Mouse (Mus musculus) limb, embryonic 11.5 days (tissue): ENCODE measurements around the gene Elovl6. TPM values are rescaled to one million over a fixed set of nuclear protein-coding genes. Genes with fewer than 3 reads are reported as not detected.

Experiments
- ATAC-seq: fragments of 200-750 bp; cut with Nextera tagmentation; 2 replicates; pipeline ENCODE4 v1.8.0; 2017; ENCODE audit warnings: low read depth; ENCODE audit not compliant: insufficient number of reproducible peaks, low FRiP score, low TSS enrichment
- DNase-seq: peaks from one replicate; pipeline ENCODE4 v3.0.0-alpha.2; 2015; ENCODE audit warnings: low spot score
- H3K27ac ChIP-seq: fragments of 300-500 bp; sonication (generic); replicated peaks from 2 replicates; pipeline ENCODE4 v1.5.1; 2014; ENCODE audit warnings: low read depth, mild to moderate bottlenecking, low read length
- H3K27me3 ChIP-seq: fragments of 300-500 bp; sonication (generic); 2 replicates; pipeline ENCODE4 v1.6.1; 2014; ENCODE audit warnings: mild to moderate bottlenecking, low read length, mixed read lengths; ENCODE audit not compliant: control insufficient read depth, insufficient read depth
- H3K36me3 ChIP-seq: fragments of 300-500 bp; sonication (generic); 2 replicates; pipeline ENCODE4 v1.6.1; 2014; ENCODE audit warnings: mild to moderate bottlenecking, low read length, moderate library complexity, mixed read lengths; ENCODE audit not compliant: control insufficient read depth, insufficient read depth
- H3K4me1 ChIP-seq: fragments of 300-500 bp; sonication (generic); 2 replicates; pipeline ENCODE4 v1.6.1; 2014; ENCODE audit warnings: low read length, mixed read lengths; ENCODE audit not compliant: control insufficient read depth, insufficient read depth
- H3K4me2 ChIP-seq: fragments of 300-500 bp; sonication (generic); 2 replicates; pipeline ENCODE4 v1.6.1; 2014; ENCODE audit warnings: low read depth, mild to moderate bottlenecking, moderate library complexity; ENCODE audit not compliant: severe bottlenecking
- H3K4me3 ChIP-seq: fragments of 300-500 bp; sonication (generic); 2 replicates; pipeline ENCODE4 v1.5.1; 2014; ENCODE audit warnings: low read depth, low read length
- H3K9ac ChIP-seq: fragments of 300-500 bp; sonication (generic); 2 replicates; pipeline ENCODE4 v1.6.1; 2014; ENCODE audit warnings: mild to moderate bottlenecking, low read length
- H3K9me3 ChIP-seq: fragments of 300-500 bp; sonication (generic); 2 replicates; pipeline ENCODE4 v1.6.1; 2016; ENCODE audit warnings: low read length; ENCODE audit not compliant: control insufficient read depth
- WGBS: fragments of 180-500 bp; shearing (Covaris S2); extraction: QIAGEN DNeasy Blood & Tissue Kit; methylation state at CpG from one replicate; pipeline ENCODE4 v1.1.7; 2014; 5-methylcytosine and 5-hydroxymethylcytosine counted together
- polyA plus RNA-seq: library from polyadenylated mRNA; unstranded; fragments of >200 nt; fragmentation: Nextera tagmentation; extraction: Ambion mirVana; gene quantifications from 2 replicates; pipeline ENCODE4 v1.2.1, GENCODE M21; 2014

Gene Elovl6
- polyA plus RNA-seq, 1 experiment from 2014 or later = 53.2 TPM

GRCm38 (mm10) chr3:129564852-129565251 lies 32.7 kb downstream of the Elovl6 start:
- H3K4me3 ChIP-seq = no peak overlapping the region
- H3K4me2 ChIP-seq = no peak overlapping the region
- no peaks in the 10 kb centered on the region for H3K4me1 ChIP-seq
- DNase-seq (no peak), ATAC-seq (no peak)
- H3K9ac ChIP-seq = no peak overlapping the region
- H3K9me3 ChIP-seq = no peaks in the 10 kb centered on the region
- H3K27ac ChIP-seq = no peak overlapping the region
- H3K36me3 ChIP-seq = no peaks in the 10 kb centered on the region
- WGBS = 87% methylated on average over 2 of the region's 2 CpGs
- H3K27me3 ChIP-seq = no peaks in the 10 kb centered on the region

DNA sequence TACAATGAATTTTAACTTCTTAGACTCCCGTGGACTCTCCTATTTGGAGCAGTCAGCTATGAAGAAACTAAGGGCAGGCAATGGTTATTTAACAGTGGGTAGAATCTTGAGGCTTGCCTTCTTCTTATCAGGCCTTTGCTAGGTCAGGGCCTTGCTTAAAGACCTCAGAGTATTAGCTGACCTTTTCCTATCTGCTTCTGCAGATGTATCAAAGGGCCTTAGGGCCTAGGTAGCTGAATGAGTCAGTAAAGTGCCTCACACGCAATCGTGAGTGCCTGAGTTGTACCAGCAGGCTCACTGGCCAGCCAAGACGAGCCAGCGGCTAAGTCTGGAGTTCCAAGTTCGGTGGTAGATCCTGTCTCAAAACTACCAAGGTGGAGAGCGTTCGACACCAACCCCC lies 33.3 kb downstream of the Elovl6 start:
- Histone ChIP-seq H3K9ac (no peak overlapping the region), H3K4me2 (no peak overlapping the region), H3K36me3 (no peaks in the 10 kb centered on the region), H3K27me3 (no peaks in the 10 kb centered on the region), H3K4me1 (no peaks in the 10 kb centered on the region), H3K4me3 (no peak overlapping the region), H3K27ac (no peak overlapping the region), H3K9me3 (no peaks in the 10 kb centered on the region)
- ATAC-seq (no peak), DNase-seq (no peak)
- 90% methylated on average over 8 of the region's 8 CpGs for WGBS

- H3K27ac ChIP-seq = no peak overlapping the region
- ATAC-seq (no peak), DNase-seq (no peak)
- no peak overlapping the region for H3K4me2 ChIP-seq
- H3K9me3 ChIP-seq = no peaks in the 10 kb centered on the region
- H3K4me3 ChIP-seq = no peak overlapping the region
- 85% methylated on average over 2 of the region's 2 CpGs for WGBS
- H3K9ac ChIP-seq = no peak overlapping the region
- H3K27me3 ChIP-seq = no peaks in the 10 kb centered on the region
- H3K36me3 ChIP-seq = no peaks in the 10 kb centered on the region
- H3K4me1 ChIP-seq = no peaks in the 10 kb centered on the region
Observed at GRCm38 (mm10) chr3:129566013-129566412, 33.9 kb downstream of the Elovl6 start.

- Histone ChIP-seq H3K4me2 (no peak overlapping the region), H3K9me3 (no peaks in the 10 kb centered on the region), H3K27ac (no peak overlapping the region), H3K4me3 (no peak overlapping the region), H3K4me1 (no peaks in the 10 kb centered on the region), H3K9ac (no peak overlapping the region), H3K27me3 (no peaks in the 10 kb centered on the region), H3K36me3 (no peaks in the 10 kb centered on the region)
- DNase-seq (no peak), ATAC-seq (no peak)
- WGBS = 88% methylated on average over 5 of the region's 5 CpGs
Observed at GRCm38 (mm10) chr3:129566876-129567275, 34.7 kb downstream of the Elovl6 start.

DNA sequence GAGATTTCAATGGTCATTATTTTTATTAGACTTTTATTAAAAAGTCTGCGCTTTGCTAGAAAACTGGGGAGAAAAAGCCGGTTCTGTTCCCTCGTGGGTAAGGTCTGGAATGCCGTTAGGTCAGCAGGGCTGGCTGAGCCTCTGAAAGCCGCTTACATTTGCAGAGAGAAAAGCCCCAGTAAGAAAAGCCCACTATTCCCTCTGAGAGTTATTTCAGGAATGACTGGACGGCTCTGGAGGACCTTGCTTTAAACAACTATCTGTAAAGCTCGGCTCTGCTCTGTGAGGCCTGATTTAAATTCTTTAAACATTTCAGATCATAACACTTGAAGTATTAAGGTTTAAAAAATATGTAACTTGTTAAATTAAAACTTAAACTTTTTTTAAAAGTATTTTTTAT lies 36.4 kb downstream of the Elovl6 start:
- 70% methylated on average over 7 of the region's 7 CpGs for WGBS
- Histone ChIP-seq H3K27me3 (no peaks in the 10 kb centered on the region), H3K27ac (no peak overlapping the region), H3K36me3 (no peaks in the 10 kb centered on the region), H3K9me3 (no peaks in the 10 kb centered on the region), H3K4me3 (no peak overlapping the region), H3K9ac (no peak overlapping the region), H3K4me1 (no peaks in the 10 kb centered on the region), H3K4me2 (no peak overlapping the region)
- DNase-seq (no peak), ATAC-seq (no peak)

DNA sequence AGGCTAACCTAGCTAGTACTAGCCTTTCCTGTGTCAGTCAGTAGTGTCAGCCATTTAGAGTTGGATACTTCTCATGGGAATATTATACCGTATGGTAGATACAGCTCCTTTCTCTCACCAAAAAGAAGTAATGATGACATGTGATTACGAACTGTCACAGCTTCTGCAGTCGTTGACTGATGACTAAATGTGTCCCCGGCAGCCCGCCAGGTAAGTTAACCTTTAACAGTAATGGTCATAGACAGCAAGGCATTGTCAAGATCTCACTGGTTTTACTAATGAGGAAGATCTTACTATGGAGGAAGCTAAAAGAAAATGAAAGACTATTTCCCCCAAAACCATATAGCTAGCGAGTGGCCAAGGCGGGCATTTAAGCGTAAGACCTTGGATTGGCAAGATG lies 38.8 kb downstream of the Elovl6 start:
- DNase-seq = no peak
- no peak for ATAC-seq
- Histone ChIP-seq H3K4me2 (no peak overlapping the region), H3K27me3 (no peaks in the 10 kb centered on the region), H3K9ac (no peak overlapping the region), H3K27ac (no peak overlapping the region), H3K4me1 (no peaks in the 10 kb centered on the region), H3K36me3 (no peaks in the 10 kb centered on the region), H3K4me3 (no peak overlapping the region), H3K9me3 (no peaks in the 10 kb centered on the region)
- WGBS = 95% methylated on average over 8 of the region's 8 CpGs

- Histone ChIP-seq H3K4me3 (no peak overlapping the region), H3K4me2 (no peak overlapping the region), H3K9me3 (no peaks in the 10 kb centered on the region), H3K36me3 (no peaks in the 10 kb centered on the region), H3K27ac (no peak overlapping the region), H3K27me3 (no peaks in the 10 kb centered on the region), H3K4me1 (no peaks in the 10 kb centered on the region), H3K9ac (no peak overlapping the region)
- ATAC-seq (no peak), DNase-seq (no peak)
- WGBS = 93% methylated on average over 5 of the region's 5 CpGs
Observed at GRCm38 (mm10) chr3:129571642-129572041, 39.5 kb downstream of the Elovl6 start.

DNA sequence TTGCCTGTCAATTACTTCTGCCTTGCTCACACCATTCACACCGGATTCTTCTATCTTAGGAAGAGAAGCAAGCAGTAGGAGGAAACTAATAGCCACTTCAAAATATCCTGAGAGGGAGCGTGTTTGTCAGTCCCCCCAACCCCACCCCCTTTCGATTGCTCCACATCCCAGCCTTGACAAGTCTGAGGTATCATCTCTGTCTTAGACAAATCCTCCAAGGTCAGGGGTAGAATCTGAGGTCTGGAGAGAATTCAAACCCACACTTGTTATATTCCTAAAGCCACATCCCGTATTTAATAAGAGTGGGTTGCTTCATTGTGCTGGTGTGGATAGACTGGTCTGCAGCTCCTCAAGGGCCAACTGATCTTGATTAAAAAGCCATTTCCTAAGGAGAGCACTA lies 40.8 kb downstream of the Elovl6 start:
- H3K9ac ChIP-seq = no peak overlapping the region
- no peak overlapping the region for H3K4me3 ChIP-seq
- no peaks in the 10 kb centered on the region for H3K9me3 ChIP-seq
- DNase-seq = no peak
- no peak overlapping the region for H3K4me2 ChIP-seq
- no peaks in the 10 kb centered on the region for H3K27me3 ChIP-seq
- no peaks in the 10 kb centered on the region for H3K4me1 ChIP-seq
- ATAC-seq = no peak
- H3K36me3 ChIP-seq = no peaks in the 10 kb centered on the region
- 90% methylated on average over 4 of the region's 4 CpGs for WGBS
- H3K27ac ChIP-seq = no peak overlapping the region

DNA sequence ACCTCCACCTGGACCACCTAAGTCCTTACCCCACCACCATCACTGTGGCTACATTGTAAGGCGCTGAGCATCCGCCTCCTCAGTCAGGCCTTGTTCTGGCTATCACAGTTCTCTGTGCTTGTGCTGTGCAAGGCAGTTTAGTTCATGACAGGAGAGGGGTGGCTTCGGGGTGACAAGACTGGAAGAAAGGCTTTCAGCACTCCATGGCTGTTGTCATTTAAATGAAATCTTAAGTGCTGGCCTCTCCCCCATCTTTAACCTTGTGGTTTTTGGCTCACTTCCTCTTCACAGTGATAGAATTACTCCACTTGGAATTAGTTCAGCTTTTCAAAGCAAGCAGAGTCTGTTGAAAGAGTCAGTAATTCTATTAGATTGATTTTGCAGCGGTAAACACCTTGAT lies 41.5 kb downstream of the Elovl6 start:
- ATAC-seq = no peak
- WGBS = 93% methylated on average over 4 of the region's 4 CpGs
- no peaks in the 10 kb centered on the region for H3K4me1 ChIP-seq
- H3K4me2 ChIP-seq = no peak overlapping the region
- no peaks in the 10 kb centered on the region for H3K36me3 ChIP-seq
- H3K9ac ChIP-seq = no peak overlapping the region; the same call in 1 of the 2 replicates
- H3K27ac ChIP-seq = no peak overlapping the region
- no peak for DNase-seq
- no peaks in the 10 kb centered on the region for H3K27me3 ChIP-seq
- H3K4me3 ChIP-seq = no peak overlapping the region
- no peaks in the 10 kb centered on the region for H3K9me3 ChIP-seq
